Mouse (Mus musculus) ES-Bruce4 (cell line): ENCODE data around the gene Stk38l. TPM values are rescaled to one million over a fixed set of nuclear protein-coding genes. Genes with fewer than 3 reads are reported as not detected.

Experiments used
- H3K27ac ChIP-seq: 2 replicates; pipeline ENCODE4 v1.5.1; 2012; ENCODE audit warnings: low read length, inconsistent platforms; ENCODE audit not compliant: insufficient read depth
- H3K27me3 ChIP-seq: 2 replicates; pipeline ENCODE4 v1.6.1; 2012; ENCODE audit warnings: mild to moderate bottlenecking, low read length, inconsistent platforms; ENCODE audit not compliant: control insufficient read depth, poor library complexity, insufficient read depth, severe bottlenecking
- H3K36me3 ChIP-seq: 2 replicates; pipeline ENCODE4 v1.6.1; 2012; ENCODE audit warnings: inconsistent platforms, mild to moderate bottlenecking, low read length, moderate library complexity; ENCODE audit not compliant: control insufficient read depth, poor library complexity, insufficient read depth, severe bottlenecking
- H3K4me1 ChIP-seq: one replicate; pipeline ENCODE4 v1.8.1; 2011; ENCODE audit warnings: low read length; ENCODE audit not compliant: control insufficient read depth, insufficient read depth
- H3K4me3 ChIP-seq: 2 replicates; pipeline ENCODE4 v1.5.1; 2011; ENCODE audit warnings: low read depth, mild to moderate bottlenecking, low read length
- H3K9ac ChIP-seq: 2 replicates; pipeline ENCODE4 v1.6.1; 2012; ENCODE audit warnings: low read depth, mild to moderate bottlenecking, inconsistent platforms; ENCODE audit not compliant: poor library complexity, severe bottlenecking
- H3K9me3 ChIP-seq: replicated peaks from 2 replicates; pipeline ENCODE4 v1.6.1; 2012; ENCODE audit warnings: mild to moderate bottlenecking, low read length, inconsistent platforms; ENCODE audit not compliant: control insufficient read depth, poor library complexity, insufficient read depth, severe bottlenecking
- CTCF ChIP-seq: IDR thresholded peaks from one replicate; pipeline ENCODE4 v1.8.1; 2011; ENCODE audit warnings: low read depth, low read length
- EP300 ChIP-seq: IDR thresholded peaks from 2 replicates; pipeline ENCODE4 v1.6.1; 2011; ENCODE audit warnings: low read depth, low read length; ENCODE audit not compliant: insufficient read depth
- POLR2A ChIP-seq: IDR thresholded peaks from one replicate; pipeline ENCODE4 v1.8.1; 2011; ENCODE audit warnings: low read length; ENCODE audit not compliant: insufficient read depth
- polyA plus RNA-seq: library from polyadenylated mRNA; stranded (reverse); fragments of >200 nt; gene quantifications from 2 replicates; pipeline ENCODE4 v1.2.4, GENCODE M21; 2011; ENCODE audit warnings: low read depth; ENCODE audit not compliant: missing spikeins, insufficient read depth, insufficient read length

Gene Stk38l
- polyA plus RNA-seq, 1 experiment, result 20.3 TPM

- no peaks in the 10 kb centered on the region for H3K4me1 ChIP-seq
- TF ChIP-seq CTCF (no peak), POLR2A (no peak), EP300 (no peak)
- H3K9ac ChIP-seq, result no peak overlapping the region
- no peak overlapping the region for H3K27ac ChIP-seq
- no peak overlapping the region for H3K4me3 ChIP-seq
- H3K27me3 ChIP-seq, result no peaks in the 10 kb centered on the region
- no peaks in the 10 kb centered on the region; the same call in 1 of the 2 replicates for H3K36me3 ChIP-seq
- H3K9me3 ChIP-seq, result no peaks in the 10 kb centered on the region
Observed at GRCm38 (mm10) chr6:146748271-146748670, 23.5 kb downstream of the Stk38l start.

- Histone ChIP-seq H3K9me3 (no peaks in the 10 kb centered on the region), H3K4me3 (no peak overlapping the region), H3K27ac (no peak overlapping the region), H3K36me3 (no peaks in the 10 kb centered on the region), H3K4me1 (no peaks in the 10 kb centered on the region), H3K27me3 (no peaks in the 10 kb centered on the region), H3K9ac (no peak overlapping the region)
- TF ChIP-seq POLR2A (no peak), CTCF (no peak), EP300 (no peak)
Observed at GRCm38 (mm10) chr6:146751671-146752070, 26.9 kb downstream of the Stk38l start.

- H3K4me3 ChIP-seq, result no peak overlapping the region
- H3K36me3 ChIP-seq, result no peaks in the 10 kb centered on the region
- no peaks in the 10 kb centered on the region for H3K27me3 ChIP-seq
- no peaks in the 10 kb centered on the region for H3K4me1 ChIP-seq
- no peak overlapping the region for H3K27ac ChIP-seq
- TF ChIP-seq EP300 (no peak), POLR2A (no peak), CTCF (no peak)
- H3K9ac ChIP-seq, result no peak overlapping the region
- H3K9me3 ChIP-seq, result no peaks in the 10 kb centered on the region
Observed at GRCm38 (mm10) chr6:146752178-146752577, 27.4 kb downstream of the Stk38l start.

GRCm38 (mm10) chr6:146752612-146753011 is 27.8 kb downstream of the Stk38l start:
- H3K4me1 ChIP-seq, result no peaks in the 10 kb centered on the region

GRCm38 (mm10) chr6:146753560-146754160 is 28.9 kb downstream of the Stk38l start:
- Histone ChIP-seq H3K27me3 (no peaks in the 10 kb centered on the region), H3K4me3 (no peak overlapping the region), H3K9me3 (no peaks in the 10 kb centered on the region), H3K27ac (no peak overlapping the region), H3K4me1 (no peaks in the 10 kb centered on the region), H3K9ac (no peak overlapping the region), H3K36me3 (no peaks in the 10 kb centered on the region)
- TF ChIP-seq EP300, result no peak
- TF ChIP-seq POLR2A, result no peak
- TF ChIP-seq CTCF, result no peak

More at GRCm38 (mm10) chr6:146752612-146753011, 27.8 kb downstream of the Stk38l start:
- no peaks in the 10 kb centered on the region for H3K36me3 ChIP-seq
- H3K27me3 ChIP-seq, result no peaks in the 10 kb centered on the region
- H3K9ac ChIP-seq, result no peak overlapping the region
- H3K4me3 ChIP-seq, result no peak overlapping the region
- no peak overlapping the region for H3K27ac ChIP-seq
- TF ChIP-seq POLR2A (no peak), CTCF (no peak), EP300 (no peak)
- H3K9me3 ChIP-seq, result no peaks in the 10 kb centered on the region

- H3K4me3 ChIP-seq, result no peak overlapping the region
Observed at GRCm38 (mm10) chr6:146755136-146755535, 30.3 kb downstream of the Stk38l start.

More at GRCm38 (mm10) chr6:146755136-146755535, 30.3 kb downstream of the Stk38l start:
- TF ChIP-seq CTCF, result no peak
- TF ChIP-seq POLR2A, result no peak
- no peak for TF ChIP-seq EP300
- Histone ChIP-seq H3K27me3 (no peaks in the 10 kb centered on the region), H3K4me1 (no peaks in the 10 kb centered on the region), H3K9ac (no peak overlapping the region), H3K36me3 (no peaks in the 10 kb centered on the region), H3K9me3 (no peaks in the 10 kb centered on the region), H3K27ac (no peak overlapping the region)
